Mouse (Mus musculus) kidney, postnatal 25 days (tissue): ENCODE measurements around the gene Pear1.
A peak's percentile ranks its signal among the peaks of the same experiment; 100 is the strongest.

Source experiments
- DNase-seq, 2 experiments: peaks; one replicate each; pipeline ENCODE4 v3.0.0; 2021; ENCODE audit warnings: mixed read lengths in 2 of 2

The Pear1 gene

GRCm38 (mm10) chr3:87809322-87809962 lies 14.7 kb downstream of the Pear1 start:
- peak in 1 of 2 experiments; percentile 59 for DNase-seq

GRCm38 (mm10) chr3:87804038-87804677 lies 19.9 kb downstream of the Pear1 start:
- no peak for DNase-seq

DNA sequence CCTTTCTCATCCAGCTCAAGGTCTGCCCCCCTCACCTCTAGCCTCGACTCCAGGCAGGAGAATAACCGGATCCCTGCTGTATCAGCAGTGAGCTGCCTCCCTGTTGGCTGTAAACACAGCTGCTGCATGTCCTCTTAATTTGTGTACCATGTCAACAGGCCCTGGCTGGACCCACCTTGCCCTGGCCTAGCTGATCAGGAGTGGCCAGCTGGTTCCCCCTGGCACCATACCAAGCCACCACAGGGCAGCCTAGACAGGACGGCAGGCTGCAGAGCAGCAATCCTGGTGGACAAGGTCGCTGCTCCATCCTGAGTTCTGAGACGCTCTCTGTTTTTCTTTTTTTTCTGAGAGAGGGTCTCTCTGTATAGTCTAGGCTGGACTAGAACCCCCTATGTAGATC lies 22.4 kb downstream of the Pear1 start:
- DNase-seq, result peak; percentile 30 to 66

DNA sequence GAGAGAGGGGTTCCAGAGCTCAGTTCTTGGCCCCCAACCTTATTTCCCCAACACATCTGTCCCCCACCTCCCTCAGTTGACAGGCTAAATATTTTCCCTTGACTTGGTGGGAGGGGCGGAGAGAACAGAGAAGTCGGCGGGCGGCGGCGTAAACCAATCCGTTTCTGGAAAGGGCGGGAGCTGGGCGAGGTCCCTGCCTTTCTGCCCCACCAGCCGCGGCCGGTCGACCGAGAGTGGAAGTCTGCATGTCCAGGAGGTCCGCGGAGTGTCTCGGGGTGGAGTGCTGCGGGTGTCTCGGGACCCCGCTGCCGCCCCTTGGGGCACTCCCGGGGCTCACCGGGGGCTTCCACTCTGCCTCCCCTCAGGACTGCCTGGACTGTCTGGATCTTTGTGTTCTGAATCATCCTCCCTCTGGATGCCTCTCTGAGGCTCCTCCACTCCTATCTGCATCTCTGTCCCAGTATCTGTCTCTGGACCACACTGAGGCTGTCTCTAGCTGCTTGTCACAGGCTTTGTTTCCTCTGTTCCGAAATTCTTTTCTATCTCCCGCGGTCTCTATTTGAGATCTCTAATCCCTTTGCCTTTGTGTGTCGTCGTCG lies 27.3 kb downstream of the Pear1 start, which contains the start of gene Insrr:
Insrr (plus strand) TSS at position 216 of the 599 bp plus-strand sequence.
- DNase-seq, result peak; percentile 59 to 69

DNA sequence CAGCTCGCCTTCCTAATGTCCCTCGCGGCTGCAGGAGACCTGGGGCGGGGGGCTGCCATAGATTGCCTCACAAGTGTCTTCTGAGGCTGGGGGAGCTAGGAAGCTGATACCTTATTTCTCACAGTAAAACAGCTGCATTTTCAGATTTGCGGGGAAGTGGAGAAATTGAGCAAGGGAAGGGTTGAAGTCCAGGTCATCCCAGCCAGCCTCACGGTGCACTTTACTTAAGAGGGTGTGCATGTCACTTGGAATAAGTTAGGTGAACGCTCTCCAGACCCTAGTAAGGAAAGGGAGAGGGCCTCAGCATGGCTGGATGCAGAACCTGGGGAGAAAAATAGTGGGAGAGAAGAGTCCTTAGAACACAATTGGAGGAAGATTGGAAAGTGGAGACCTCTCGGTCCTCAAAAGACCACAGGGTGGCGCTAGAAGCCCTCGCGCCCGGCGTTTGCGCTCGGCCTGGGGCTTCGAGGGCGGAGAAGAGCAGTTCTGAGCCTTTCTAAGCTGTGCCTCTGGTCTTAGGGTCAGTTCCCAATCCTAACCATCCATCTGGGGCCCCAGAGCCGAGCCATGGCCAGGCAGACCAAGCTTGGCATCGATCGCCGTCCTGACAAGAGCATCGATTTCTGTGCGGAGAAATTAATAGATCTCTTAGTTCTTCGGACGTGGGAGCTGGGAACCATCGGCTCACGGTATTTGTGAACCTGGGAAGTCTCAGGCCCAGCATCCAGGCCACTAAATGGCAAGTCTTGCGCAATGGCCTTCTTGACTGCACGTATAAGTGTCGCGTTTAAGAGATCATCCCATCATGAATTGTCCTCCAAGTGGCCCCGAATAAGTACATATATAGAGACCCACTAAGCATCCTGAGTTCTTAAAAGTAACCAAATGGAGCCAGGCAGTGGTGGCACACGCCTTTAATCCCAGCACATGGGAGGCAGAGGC lies 28.5 kb downstream of the Pear1 start:
- peak; percentile 61 to 69 for DNase-seq

GRCm38 (mm10) chr3:87794922-87795325 lies 29.2 kb downstream of the Pear1 start, which contains the start of gene Ntrk1:
Gene Ntrk1, minus strand, starts transcription at chr3:87795162.
- DNase-seq, result peak; percentile 30 to 67

DNA sequence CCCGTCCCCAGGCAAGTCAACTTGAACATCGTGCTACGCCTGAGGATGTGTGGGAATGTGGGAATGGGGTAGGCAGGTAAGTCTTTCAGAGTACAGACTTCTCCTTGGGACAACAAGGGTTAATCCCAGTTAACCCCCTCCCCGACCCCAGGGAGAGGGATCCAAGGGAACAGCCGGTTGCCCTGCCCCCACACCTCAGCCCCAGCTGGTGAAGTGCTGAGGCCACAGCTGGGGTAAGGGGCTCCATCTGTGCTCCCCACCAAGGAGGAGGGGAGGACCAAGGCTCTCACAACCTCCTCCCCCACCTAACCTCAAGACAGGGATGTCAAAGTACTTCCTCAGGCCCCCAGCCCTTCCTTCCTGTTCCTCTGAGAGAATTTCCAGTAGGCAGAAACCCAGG lies 34.3 kb downstream of the Pear1 start:
- no peak for DNase-seq

GRCm38 (mm10) chr3:87789248-87789647 lies 34.9 kb downstream of the Pear1 start:
- DNase-seq, result no peak

GRCm38 (mm10) chr3:87785626-87786214 lies 38.4 kb downstream of the Pear1 start:
- DNase-seq, result no peak

GRCm38 (mm10) chr3:87785156-87785555 lies 39.0 kb downstream of the Pear1 start:
- no peak for DNase-seq

- DNase-seq, result no peak
Measured at GRCm38 (mm10) chr3:87783282-87784023, 40.7 kb downstream of the Pear1 start.

GRCm38 (mm10) chr3:87779086-87779485 lies 45.0 kb downstream of the Pear1 start:
- DNase-seq, result no peak

- DNase-seq, result peak; percentile 66 to 76
Measured at GRCm38 (mm10) chr3:87778283-87778682, 45.8 kb downstream of the Pear1 start.

DNA sequence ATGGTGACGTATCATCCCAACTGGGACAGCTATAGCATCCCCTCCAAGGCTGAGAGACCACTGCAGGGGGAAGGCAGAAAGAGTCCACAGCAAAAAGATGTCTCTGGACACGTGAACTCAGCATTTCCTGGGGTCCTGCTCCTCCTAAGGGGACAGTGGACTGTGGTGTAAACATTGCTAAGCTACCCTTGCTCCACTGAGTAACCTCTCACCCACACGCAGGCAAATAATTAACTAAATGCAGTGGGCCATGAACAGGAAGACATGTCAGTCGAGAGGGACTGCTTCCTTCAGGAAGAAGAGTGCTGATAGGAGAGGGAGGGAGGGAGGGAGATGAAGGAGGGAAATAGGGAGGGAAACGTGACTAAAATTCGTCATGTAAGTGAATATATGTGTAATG lies 53.0 kb downstream of the Pear1 start:
- DNase-seq, result peak; percentile 69 to 87

- DNase-seq, result peak in 1 of 2 experiments; percentile 71
Measured at GRCm38 (mm10) chr3:87770280-87770679, 53.8 kb downstream of the Pear1 start.

- DNase-seq, result no peak
Measured at GRCm38 (mm10) chr3:87769506-87769905, 54.6 kb downstream of the Pear1 start.

- peak; percentile 86 to 94 for DNase-seq
Measured at GRCm38 (mm10) chr3:87768844-87769243, 55.3 kb downstream of the Pear1 start.

DNA sequence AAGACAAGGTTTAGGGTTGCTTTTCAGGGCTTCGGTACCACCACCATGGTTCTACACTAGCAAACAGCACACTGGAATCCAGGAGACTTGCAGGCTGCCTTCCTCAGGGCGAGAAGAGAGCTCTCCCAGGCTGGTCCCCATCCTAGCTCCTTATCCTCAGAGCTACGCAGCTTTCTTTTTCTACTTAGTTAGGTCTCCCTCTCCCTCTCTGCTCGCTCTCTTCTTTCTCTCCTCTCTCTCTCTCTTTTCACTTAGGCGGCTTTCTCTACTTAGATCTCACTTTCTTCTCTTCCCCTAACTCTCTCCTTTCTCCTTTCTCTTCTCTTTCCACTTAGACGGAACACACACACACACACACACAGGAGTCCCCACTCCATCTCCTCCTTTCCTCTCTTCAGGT lies 55.7 kb downstream of the Pear1 start:
- DNase-seq, result no peak

DNA sequence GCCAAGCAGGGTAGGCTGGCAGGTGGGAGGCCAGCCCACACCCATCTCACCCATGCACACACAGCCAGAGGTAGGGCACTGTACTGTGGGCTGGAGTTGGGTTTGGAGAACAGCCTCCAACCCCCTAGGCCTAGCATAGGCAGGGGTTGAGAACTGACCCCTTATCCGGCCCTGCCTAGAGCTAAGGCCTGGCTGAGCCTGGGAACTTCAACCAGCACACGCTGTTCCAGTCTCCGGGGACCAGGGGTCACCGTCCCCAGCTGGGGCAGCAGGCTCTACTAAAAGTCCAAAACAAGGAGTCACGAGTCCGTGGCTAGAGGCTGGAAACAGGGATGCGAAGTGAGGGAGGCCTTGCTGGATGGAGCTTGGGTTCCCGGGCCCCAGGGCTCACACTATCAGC lies 56.3 kb downstream of the Pear1 start:
- peak; percentile 59 to 89 for DNase-seq

- DNase-seq, result no peak
Measured at GRCm38 (mm10) chr3:87766284-87766667, 57.8 kb downstream of the Pear1 start.

DNA sequence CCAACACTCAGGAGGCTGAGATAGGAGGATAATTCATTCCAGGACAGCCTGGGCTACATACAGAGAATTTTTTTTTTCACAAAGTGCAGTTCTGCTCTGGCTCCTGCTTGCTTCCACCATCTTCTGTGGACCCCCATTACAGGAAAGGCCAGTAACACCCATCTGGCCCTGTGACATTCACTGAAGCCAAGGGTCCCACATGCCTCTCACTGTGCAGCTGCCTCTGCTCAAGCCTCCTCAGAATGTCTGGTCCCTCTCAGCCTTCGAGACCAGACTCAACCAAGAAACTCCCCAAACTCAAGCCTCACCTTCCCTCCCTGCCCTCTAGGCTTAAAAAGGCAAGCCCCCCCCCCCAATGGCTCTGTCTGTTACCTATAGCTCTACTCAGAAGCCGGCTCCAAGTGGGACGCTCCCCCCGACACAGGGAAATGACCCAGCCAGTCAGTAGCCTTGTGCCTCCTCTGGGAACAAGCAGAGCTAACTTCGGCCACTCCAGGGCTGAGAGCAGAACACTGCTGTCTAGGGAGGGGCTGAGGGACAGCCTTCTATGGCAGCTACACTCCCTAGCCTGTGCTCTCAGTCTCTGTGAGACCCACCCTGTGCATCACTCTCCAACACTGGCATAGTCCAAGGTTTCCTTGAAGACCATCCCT lies 58.3 kb downstream of the Pear1 start:
- no peak for DNase-seq
